Mouse (Mus musculus) cerebellum, adult 2 months (tissue): ENCODE measurements at regions not wholly inside any gene's neighbourhood (a gene's known extent, or its start where the extent isn't known, plus 50 kb on each side); places are given as distances from the start of the nearest gene placed in this dataset.

Source experiments
- CTCF ChIP-seq: fragments of 200-500 bp; IDR thresholded peaks from 2 replicates; pipeline ENCODE4 v1.5.1; 2011; ENCODE audit warnings: low read depth, mild to moderate bottlenecking, control low read depth, low read length, moderate library complexity, borderline replicate concordance; ENCODE audit not compliant: insufficient read depth
- POLR2A ChIP-seq: fragments of 200-500 bp; IDR thresholded peaks from 2 replicates; pipeline ENCODE4 v1.6.1; 2011; ENCODE audit warnings: low read length, control low read depth, borderline replicate concordance; ENCODE audit not compliant: insufficient read depth

DNA sequence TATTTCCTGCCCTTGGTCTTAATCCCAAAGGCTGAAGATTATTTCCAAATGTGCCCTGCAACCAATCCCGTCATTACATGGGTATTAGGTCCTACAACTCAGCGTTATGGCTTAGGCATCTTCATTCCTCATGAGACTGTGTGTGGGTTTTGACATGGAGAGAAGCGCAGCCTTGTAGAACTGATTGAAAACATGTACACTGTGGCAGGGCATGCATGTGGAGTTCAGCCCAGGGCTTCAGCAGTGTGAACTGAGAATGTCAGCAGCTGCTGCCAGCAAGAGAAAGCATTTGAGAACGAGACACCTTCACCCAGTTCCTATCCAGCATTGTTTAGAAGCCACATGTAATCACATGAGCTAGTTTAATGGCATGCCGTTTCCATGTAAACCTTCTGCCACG, 149.3 kb downstream of the Lyplal1 start:
- no peak for TF ChIP-seq POLR2A
- no peak for TF ChIP-seq CTCF
